Mouse (Mus musculus) T-helper 2 cell (primary cell): ENCODE data around the gene Cmbl.

Source experiments
- in situ Hi-C: fragments of 300-600 bp; cut with MboI, MseI; formaldehyde crosslinking; loops from one replicate; pipeline ENCODE4 v1.15.1; 2025; ENCODE audit warnings: high pct_unique_total_duplicates

The Cmbl gene

GRCm38 (mm10) chr15:31613826-31614453 is 48.8 kb downstream of the Cmbl start:
- in situ Hi-C loops, result no loop called here

GRCm38 (mm10) chr15:31614666-31615065 is 49.5 kb downstream of the Cmbl start:
- in situ Hi-C loops, result loop anchor here (5.0 kb wide), 1 partner anchor 53 kb away; no protein-coding TSS in a partner anchor

- in situ Hi-C loops, result loop anchor here (5.0 kb wide), 1 partner anchor 50 kb away; no protein-coding TSS in a partner anchor
Measured at GRCm38 (mm10) chr15:31617261-31617660, 52.1 kb downstream of the Cmbl start.

- in situ Hi-C loops, result loop anchor here (5.0 kb wide), 1 partner anchor 48 kb away; no protein-coding TSS in a partner anchor
Measured at GRCm38 (mm10) chr15:31619521-31619920, 54.3 kb downstream of the Cmbl start.

- in situ Hi-C loops, result no loop called here
Measured at GRCm38 (mm10) chr15:31627277-31628154, 62.3 kb downstream of the Cmbl start.

- in situ Hi-C loops, result no loop called here
Measured at GRCm38 (mm10) chr15:31628180-31628579, 63.0 kb downstream of the Cmbl start.

- in situ Hi-C loops, result no loop called here
Measured at GRCm38 (mm10) chr15:31629556-31629955, 64.4 kb downstream of the Cmbl start.

- in situ Hi-C loops, result no loop called here
Measured at GRCm38 (mm10) chr15:31631396-31631858, 66.2 kb downstream of the Cmbl start.

GRCm38 (mm10) chr15:31632478-31632877 is 67.3 kb downstream of the Cmbl start:
- in situ Hi-C loops, result no loop called here

GRCm38 (mm10) chr15:31634582-31634981 is 69.4 kb downstream of the Cmbl start:
- in situ Hi-C loops, result no loop called here

- in situ Hi-C loops, result no loop called here
Measured at GRCm38 (mm10) chr15:31636091-31636595, 71.0 kb downstream of the Cmbl start.
